In genomic region chr3:132211260-132211659, GRCm38 (mm10) we compare ENCODE assay signal across 19 mouse cellular contexts.
DNase-seq lines count a peak whose midpoint lies in the region; ATAC-seq lines count a peak whose summit lies in the region.
"Had no signal": no experiment of that assay in that cellular context is flagged by ENCODE, and none has a peak within 500 bp of the region (broad histone marks: within the 10 kb centered on the region; RNA-seq: fewer than 3 reads in every experiment).

No protein-coding gene starts in this region.

- no peaks in the 10 kb centered on the region for H3K27me3 ChIP-seq in heart, embryonic 12.5 days (replicated peaks)
- H3K27me3 ChIP-seq in stomach, embryonic 16.5 days (ENCODE audit: control insufficient read depth, insufficient read depth, low read length), result no peaks in the 10 kb centered on the region
- H3K27me3 ChIP-seq: neural tube, embryonic 13.5 days had no signal

- H3K4me2 ChIP-seq in heart, embryonic 12.5 days, result no peak overlapping the region
- no peak overlapping the region for H3K4me2 ChIP-seq in stomach, embryonic 16.5 days (ENCODE audit: low read depth, low read length)
- H3K4me2 ChIP-seq: neural tube, embryonic 13.5 days had no signal

- no peaks in the 10 kb centered on the region for H3K4me1 ChIP-seq in heart, embryonic 12.5 days (replicated peaks)
- no peaks in the 10 kb centered on the region for H3K4me1 ChIP-seq in stomach, embryonic 16.5 days (ENCODE audit: control insufficient read depth, insufficient read depth, low read length)
- H3K4me1 ChIP-seq: midbrain, embryonic 10.5 days; neural tube, embryonic 13.5 days had no signal

- no peak overlapping the region for H3K27ac ChIP-seq in heart, embryonic 12.5 days (ENCODE audit: poor library complexity, severe bottlenecking)
- no peak overlapping the region for H3K27ac ChIP-seq in stomach, embryonic 16.5 days (ENCODE audit: low read length)
- H3K27ac ChIP-seq: gastrocnemius, adult 2 months; midbrain, embryonic 10.5 days; neural tube, embryonic 13.5 days had no signal

- H3K36me3 ChIP-seq in heart, embryonic 12.5 days, result no peaks in the 10 kb centered on the region
- no peaks in the 10 kb centered on the region for H3K36me3 ChIP-seq in stomach, embryonic 16.5 days (ENCODE audit: control insufficient read depth, insufficient read depth, low read length)
- H3K36me3 ChIP-seq: midbrain, embryonic 10.5 days; neural tube, embryonic 13.5 days had no signal

- no peak overlapping the region for H3K9ac ChIP-seq in heart, embryonic 12.5 days
- no peak overlapping the region for H3K9ac ChIP-seq in stomach, embryonic 16.5 days (ENCODE audit: low read length)
- H3K9ac ChIP-seq: neural tube, embryonic 13.5 days had no signal

- DNase-seq in adrenal gland, adult 2 months, result peak; percentile 41
- DNase-seq in adrenal gland, postnatal 10 days, result no peak
- peak; percentile 21 to 29 for DNase-seq in heart, adult 9 months (ENCODE audit: low spot score in 2 of 2)
- peak; percentile 7 for DNase-seq in adipocyte (ENCODE audit: low spot score)
- no peak for DNase-seq in spleen, postnatal 36 days (ENCODE audit: low spot score in 2 of 2)
- DNase-seq: cerebellum, postnatal 10 days; gastrocnemius, adult 2 months; kidney, adult 8-10 months; left cerebral cortex, postnatal 4 days; lung, adult 2 months; lung, postnatal 4 days; thymus, postnatal 4 days had no signal

- no peaks in the 10 kb centered on the region for H3K9me3 ChIP-seq in heart, embryonic 12.5 days (replicated peaks)
- no peaks in the 10 kb centered on the region for H3K9me3 ChIP-seq in stomach, embryonic 16.5 days (replicated peaks; ENCODE audit: control insufficient read depth, low read length)
- H3K9me3 ChIP-seq: midbrain, embryonic 10.5 days; neural tube, embryonic 13.5 days had no signal

- ATAC-seq in heart, embryonic 12.5 days (ENCODE audit: insufficient number of reproducible peaks, low FRiP score), result no peak
- ATAC-seq in stomach, embryonic 16.5 days (ENCODE audit: insufficient read depth, low FRiP score), result peak; percentile 29; the same call in 1 of the 2 replicates
- ATAC-seq in cerebellum, adult (ENCODE audit: insufficient number of reproducible peaks, low FRiP score, low TSS enrichment), result no peak
- ATAC-seq: forebrain, embryonic 16.5 days had no signal

- no peak overlapping the region for H3K4me3 ChIP-seq in heart, embryonic 12.5 days
- no peak overlapping the region for H3K4me3 ChIP-seq in stomach, embryonic 16.5 days (replicated peaks; ENCODE audit: low read length)
- H3K4me3 ChIP-seq: erythroblast, embryonic 14.5 days; gastrocnemius, adult 2 months; midbrain, embryonic 10.5 days; neural tube, embryonic 13.5 days had no signal

- WGBS in heart, embryonic 12.5 days, result 48% methylated on average over 5 of the region's 5 CpGs
- WGBS in stomach, embryonic 16.5 days, result 49% methylated on average over 5 of the region's 5 CpGs

Comparison
In these comparisons a context has a peak if more than half of its experiments do, and no peak if none do; other contexts are left out.
1. DNase-seq: peak in adrenal gland, adult 2 months (single experiment), heart, adult 9 months (2 of 2) and adipocyte (single experiment); none in adrenal gland, postnatal 10 days (single experiment) and spleen, postnatal 36 days (0 of 2).